Mouse (Mus musculus) CH12.LX (cell line): ENCODE data around the gene Adm. TPM values are rescaled to one million over a fixed set of nuclear protein-coding genes. Genes with fewer than 3 reads are reported as not detected.

Source experiments
- DNase-seq: peaks from one replicate; pipeline ENCODE4 v3.0.0-alpha.2; 2013; ENCODE audit errors: extremely low read depth
- H3K27ac ChIP-seq: 2 replicates; pipeline ENCODE4 v1.5.1; 2012; ENCODE audit warnings: low read depth, mild to moderate bottlenecking, control low read depth, moderate library complexity; ENCODE audit not compliant: insufficient read depth
- H3K27me3 ChIP-seq: replicated peaks from 2 replicates; pipeline ENCODE3; 2012; ENCODE audit warnings: inconsistent platforms
- H3K36me3 ChIP-seq, 2 experiments: replicated peaks in 1 of 2; 2 replicates each; pipeline versions ENCODE3 to v1.6.1; 2012; ENCODE audit warnings: inconsistent platforms in 1 of 2, low read length in 1 of 2, mild to moderate bottlenecking in 1 of 2, mixed read lengths in 1 of 2, moderate library complexity in 1 of 2; ENCODE audit not compliant: control insufficient read depth in 1 of 2, insufficient read depth in 1 of 2
- H3K4me1 ChIP-seq, 2 experiments: 2 replicates each; pipeline ENCODE4 v1.6.1; 2012; ENCODE audit warnings: inconsistent platforms in 1 of 2, moderate library complexity in 1 of 2; ENCODE audit not compliant: insufficient read depth in 2 of 2, control insufficient read depth in 1 of 2
- H3K4me2 ChIP-seq: 2 replicates; pipeline ENCODE4 v1.6.1; 2012; ENCODE audit warnings: low read depth, mild to moderate bottlenecking, control low read depth; ENCODE audit not compliant: poor library complexity, insufficient read depth, severe bottlenecking
- H3K4me3 ChIP-seq, 3 experiments: fragments of 150-350 bp in 1 of 3; sonication (generic) in 1 of 3; replicated peaks in 1 of 3; 2 replicates each; pipeline versions ENCODE3 to v1.5.1; 2011 to 2012; ENCODE audit warnings: low read depth in 2 of 3, low read length in 2 of 3, mild to moderate bottlenecking in 2 of 3, moderate library complexity in 2 of 3, control low read depth in 1 of 3, improper control_type of control experiment in 1 of 3, inconsistent platforms in 1 of 3, mixed read lengths in 1 of 3; ENCODE audit not compliant: poor library complexity in 1 of 3
- H3K79me2 ChIP-seq: replicated peaks from 2 replicates; pipeline ENCODE4 v1.6.1; 2012; ENCODE audit warnings: mild to moderate bottlenecking, moderate library complexity; ENCODE audit not compliant: control insufficient read depth, poor library complexity, insufficient read depth, severe bottlenecking; ENCODE audit errors: extremely low read depth
- H3K9ac ChIP-seq: 2 replicates; pipeline ENCODE4 v1.6.1; 2012; ENCODE audit warnings: low read depth, mild to moderate bottlenecking, control low read depth, moderate library complexity; ENCODE audit not compliant: insufficient read depth
- H3K9me3 ChIP-seq: replicated peaks from 2 replicates; pipeline ENCODE3; 2012; ENCODE audit warnings: low read length, inconsistent platforms, mixed read lengths
- BHLHE40 ChIP-seq: IDR thresholded peaks from 2 replicates; pipeline ENCODE4 v1.6.1; 2011; ENCODE audit warnings: mild to moderate bottlenecking, low read depth, low read length, improper control_type of control experiment
- E2F4 ChIP-seq: IDR thresholded peaks from 2 replicates; pipeline ENCODE4 v1.6.1; 2011; ENCODE audit warnings: low read depth, low read length, improper control_type of control experiment; ENCODE audit not compliant: insufficient replicate concordance
- ETS1 ChIP-seq: conservative IDR thresholded peaks from 2 replicates; pipeline ENCODE4 v1.6.1; 2012; ENCODE audit warnings: low read depth, mild to moderate bottlenecking, inconsistent platforms, low read length, improper control_type of control experiment, moderate library complexity
- IRF4 ChIP-seq: IDR thresholded peaks from 2 replicates; pipeline ENCODE4 v1.6.1; 2014; ENCODE audit warnings: low read depth, mild to moderate bottlenecking, inconsistent platforms, low read length, improper control_type of control experiment
- JUND ChIP-seq: conservative IDR thresholded peaks from 2 replicates; pipeline ENCODE4 v1.6.1; 2011; ENCODE audit warnings: low read depth, low read length, improper control_type of control experiment
- MAZ ChIP-seq: IDR thresholded peaks from 2 replicates; pipeline ENCODE4 v1.6.1; 2012; ENCODE audit warnings: low read depth, mild to moderate bottlenecking, inconsistent platforms, low read length, improper control_type of control experiment, moderate library complexity
- MXI1 ChIP-seq: IDR thresholded peaks from 2 replicates; pipeline ENCODE4 v1.6.1; 2011; ENCODE audit warnings: mild to moderate bottlenecking, low read depth, low read length, improper control_type of control experiment
- MYC ChIP-seq: IDR thresholded peaks from 2 replicates; pipeline ENCODE4 v1.6.1; 2011; ENCODE audit warnings: low read depth, mild to moderate bottlenecking, improper control_type of control experiment, low read length
- NRF1 ChIP-seq: IDR thresholded peaks from 2 replicates; pipeline ENCODE4 v1.6.1; 2014; ENCODE audit warnings: low read depth, mild to moderate bottlenecking, inconsistent platforms, low read length, improper control_type of control experiment, moderate library complexity
- PAX5 ChIP-seq: IDR thresholded peaks from 2 replicates; pipeline ENCODE4 v1.6.1; 2012; ENCODE audit warnings: low read length, inconsistent platforms, mixed read lengths
- POLR2AphosphoS2 ChIP-seq: IDR thresholded peaks from 2 replicates; pipeline ENCODE4 v1.6.1; 2011; ENCODE audit warnings: low read depth, low read length, improper control_type of control experiment
- RAD21 ChIP-seq: IDR thresholded peaks from 2 replicates; pipeline ENCODE4 v1.6.1; 2011; ENCODE audit warnings: low read depth, mild to moderate bottlenecking, low read length, improper control_type of control experiment, moderate library complexity
- SIN3A ChIP-seq: IDR thresholded peaks from 2 replicates; pipeline ENCODE4 v1.6.1; 2012; ENCODE audit warnings: low read length, improper control_type of control experiment, inconsistent platforms
- SMC3 ChIP-seq: IDR thresholded peaks from 2 replicates; pipeline ENCODE4 v1.6.1; 2011; ENCODE audit warnings: low read depth, low read length, improper control_type of control experiment
- TBP ChIP-seq: conservative IDR thresholded peaks from 2 replicates; pipeline ENCODE4 v1.6.1; 2011; ENCODE audit warnings: low read depth, low read length, improper control_type of control experiment
- TCF12 ChIP-seq: IDR thresholded peaks from 2 replicates; pipeline ENCODE4 v1.6.1; 2014; ENCODE audit warnings: low read depth, mild to moderate bottlenecking, inconsistent platforms, low read length, improper control_type of control experiment
- UBTF ChIP-seq: IDR thresholded peaks from 2 replicates; pipeline ENCODE4 v1.6.1; 2012; ENCODE audit warnings: low read depth, mild to moderate bottlenecking, inconsistent platforms, low read length, improper control_type of control experiment, moderate library complexity
- USF1 ChIP-seq: IDR thresholded peaks from 2 replicates; pipeline ENCODE4 v1.6.1; 2014; ENCODE audit warnings: low read depth, mild to moderate bottlenecking, inconsistent platforms, low read length, improper control_type of control experiment
- USF2 ChIP-seq: conservative IDR thresholded peaks from 2 replicates; pipeline ENCODE4 v1.6.1; 2011; ENCODE audit warnings: low read depth, low read length, improper control_type of control experiment
- ZMIZ1 ChIP-seq: IDR thresholded peaks from 2 replicates; pipeline ENCODE4 v1.6.1; 2012; ENCODE audit warnings: low read depth, mild to moderate bottlenecking, inconsistent platforms, low read length, improper control_type of control experiment
- ZNF384 ChIP-seq: IDR thresholded peaks from 2 replicates; pipeline ENCODE4 v1.6.1; 2012; ENCODE audit warnings: low read depth, low read length, improper control_type of control experiment, inconsistent platforms
- dilution Hi-C: fragments of 300-500 bp; cut with MboI; formaldehyde crosslinking; loops from 2 replicates; pipeline ENCODE4 v1.14.3; 2020; ENCODE audit warnings: low sequenced_read_pairs; ENCODE audit not compliant: extremely low pct_unique_long_range_greater_than_20kb, extremely low pct_ligation_motif_present
- in situ Hi-C: fragments of 300-500 bp; cut with MboI; formaldehyde crosslinking; loops from 3 replicates; pipeline ENCODE4 v1.14.3; 2019; ENCODE audit warnings: low sequenced_read_pairs, low pct_ligation_motif_present, low pct_unique_long_range_greater_than_20kb, mixed read lengths
- polyA plus RNA-seq: library from polyadenylated mRNA; unstranded; fragments of >175 nt; gene quantifications from 2 replicates; pipeline ENCODE4 v1.2.1, GENCODE M21; 2012; ENCODE audit warnings: low read depth; ENCODE audit not compliant: insufficient read length
- total RNA-seq, 2 experiments: library from RNA; depleted of rRNA; stranded (reverse); fragments of 300-350 nt in 1 of 2; fragments of >200 nt in 1 of 2; gene quantifications; 2 replicates each; pipeline ENCODE4 v1.2.3; 2012 to 2014

Gene Adm
- total and polyA plus RNA-seq, 3 experiments: 6.9 to 23.2 (median 16.0) TPM

GRCm38 (mm10) chr7:110651091-110651490 lies 23.6 kb downstream of the Adm start:
- no peak for TF ChIP-seq TBP
- no peak for TF ChIP-seq RAD21
- TF ChIP-seq E2F4: no peak
- no peak for TF ChIP-seq IRF4
- TF ChIP-seq MXI1: no peak
- no peak for TF ChIP-seq ZMIZ1
- no peak for TF ChIP-seq MYC
- no peak for TF ChIP-seq NRF1
- no peak for TF ChIP-seq UBTF
- TF ChIP-seq USF1: no peak
- no peak for TF ChIP-seq USF2
- H3K9me3 ChIP-seq: peaks cover 8% of the 10 kb centered on the region
- dilution Hi-C loops (no loop called here), in situ Hi-C loops (no loop called here)
- peaks cover 0 to 1% of the 10 kb centered on the region in 2 experiments; a peak in 2 of 4 replicates for H3K4me1 ChIP-seq
- no peak for DNase-seq
- H3K4me3 ChIP-seq: no peak overlapping the region
- H3K36me3 ChIP-seq: no peaks in the 10 kb centered on the region
- H3K27ac ChIP-seq: no peak overlapping the region
- no peak overlapping the region for H3K4me2 ChIP-seq
- H3K79me2 ChIP-seq: no peaks in the 10 kb centered on the region
- no peaks in the 10 kb centered on the region for H3K27me3 ChIP-seq
- H3K9ac ChIP-seq: no peak overlapping the region

- no peak for DNase-seq
- no peak overlapping the region for H3K27ac ChIP-seq
- H3K4me2 ChIP-seq: no peak overlapping the region
- TF ChIP-seq RAD21 (no peak), ETS1 (no peak), SMC3 (no peak), MAZ (no peak), BHLHE40 (no peak), SIN3A (no peak), PAX5 (no peak), TBP (no peak), POLR2AphosphoS2 (no peak), JUND (no peak), USF2 (no peak), ZNF384 (no peak), TCF12 (no peak)
- no peak overlapping the region for H3K9ac ChIP-seq
- peaks cover 0 to 8% of the 10 kb centered on the region in 2 experiments; a peak in 2 of 4 replicates for H3K4me1 ChIP-seq
- no peaks in the 10 kb centered on the region for H3K36me3 ChIP-seq
- H3K79me2 ChIP-seq: no peaks in the 10 kb centered on the region
- H3K9me3 ChIP-seq: no peaks in the 10 kb centered on the region
- no peak overlapping the region for H3K4me3 ChIP-seq
- in situ Hi-C loops (no loop called here), dilution Hi-C loops (no loop called here)
- H3K27me3 ChIP-seq: no peaks in the 10 kb centered on the region
Measured at GRCm38 (mm10) chr7:110655230-110655629, 27.8 kb downstream of the Adm start.
